Mouse (Mus musculus) spleen, adult 12 weeks (tissue): ENCODE measurements at regions not wholly inside any gene's neighbourhood (a gene's known extent, or its start where the extent isn't known, plus 50 kb on each side); places are given as distances from the start of the nearest gene placed in this dataset.
A peak's percentile ranks its signal among the peaks of the same experiment; 100 is the strongest.

Source experiments
- DNase-seq: peaks from one replicate; pipeline ENCODE4 v3.0.0; 2022; ENCODE audit warnings: low spot score

- no peak for DNase-seq
Observed at GRCm38 (mm10) chr8:78877423-78877822, 56.5 kb upstream of the Lsm6 start.

- no peak for DNase-seq
Observed at GRCm38 (mm10) chr8:78889708-78890107, 68.8 kb upstream of the Lsm6 start.

GRCm38 (mm10) chr8:78890571-78890970, 69.6 kb upstream of the Lsm6 start:
- DNase-seq: no peak

GRCm38 (mm10) chr8:78899887-78900286, 78.9 kb upstream of the Lsm6 start:
- DNase-seq: peak; percentile 13

- no peak for DNase-seq
Observed at GRCm38 (mm10) chr8:78903034-78903433, 82.1 kb upstream of the Lsm6 start.

GRCm38 (mm10) chr8:78907918-78908317, 87.0 kb upstream of the Lsm6 start:
- no peak for DNase-seq

GRCm38 (mm10) chr8:78911288-78911873, 90.4 kb upstream of the Lsm6 start:
- no peak for DNase-seq

GRCm38 (mm10) chr8:78912470-78912869, 91.5 kb upstream of the Lsm6 start:
- no peak for DNase-seq

- no peak for DNase-seq
Observed at GRCm38 (mm10) chr8:78913823-78914222, 92.9 kb upstream of the Lsm6 start.

- no peak for DNase-seq
Observed at GRCm38 (mm10) chr8:78930610-78931397, 97.4 kb upstream of the Zfp827 start.

- no peak for DNase-seq
Observed at GRCm38 (mm10) chr8:78932069-78932468, 96.2 kb upstream of the Zfp827 start.

- no peak for DNase-seq
Observed at GRCm38 (mm10) chr8:78940049-78940448, 88.2 kb upstream of the Zfp827 start.

- DNase-seq: no peak
Observed at GRCm38 (mm10) chr8:78941558-78941957, 86.7 kb upstream of the Zfp827 start.

GRCm38 (mm10) chr8:78944367-78944766, 83.9 kb upstream of the Zfp827 start:
- no peak for DNase-seq

GRCm38 (mm10) chr8:78945607-78946006, 82.6 kb upstream of the Zfp827 start:
- no peak for DNase-seq

- no peak for DNase-seq
Observed at GRCm38 (mm10) chr8:78946085-78946484, 82.2 kb upstream of the Zfp827 start.

GRCm38 (mm10) chr8:78975034-78975433, 53.2 kb upstream of the Zfp827 start:
- DNase-seq: no peak
